Mouse (Mus musculus) ES-Bruce4 (cell line): ENCODE measurements at regions not wholly inside any gene's neighbourhood (a gene's known extent, or its start where the extent isn't known, plus 50 kb on each side); places are given as distances from the start of the nearest gene placed in this dataset.

Source experiments
- H3K27ac ChIP-seq: 2 replicates; pipeline ENCODE4 v1.5.1; 2012; ENCODE audit warnings: low read length, inconsistent platforms; ENCODE audit not compliant: insufficient read depth
- H3K27me3 ChIP-seq: 2 replicates; pipeline ENCODE4 v1.6.1; 2012; ENCODE audit warnings: mild to moderate bottlenecking, low read length, inconsistent platforms; ENCODE audit not compliant: control insufficient read depth, poor library complexity, insufficient read depth, severe bottlenecking
- H3K36me3 ChIP-seq: 2 replicates; pipeline ENCODE4 v1.6.1; 2012; ENCODE audit warnings: inconsistent platforms, mild to moderate bottlenecking, low read length, moderate library complexity; ENCODE audit not compliant: control insufficient read depth, poor library complexity, insufficient read depth, severe bottlenecking
- H3K4me1 ChIP-seq: one replicate; pipeline ENCODE4 v1.8.1; 2011; ENCODE audit warnings: low read length; ENCODE audit not compliant: control insufficient read depth, insufficient read depth
- H3K4me3 ChIP-seq: 2 replicates; pipeline ENCODE4 v1.5.1; 2011; ENCODE audit warnings: low read depth, mild to moderate bottlenecking, low read length
- H3K9ac ChIP-seq: 2 replicates; pipeline ENCODE4 v1.6.1; 2012; ENCODE audit warnings: low read depth, mild to moderate bottlenecking, inconsistent platforms; ENCODE audit not compliant: poor library complexity, severe bottlenecking
- H3K9me3 ChIP-seq: replicated peaks from 2 replicates; pipeline ENCODE4 v1.6.1; 2012; ENCODE audit warnings: mild to moderate bottlenecking, low read length, inconsistent platforms; ENCODE audit not compliant: control insufficient read depth, poor library complexity, insufficient read depth, severe bottlenecking
- CTCF ChIP-seq: IDR thresholded peaks from one replicate; pipeline ENCODE4 v1.8.1; 2011; ENCODE audit warnings: low read depth, low read length
- EP300 ChIP-seq: IDR thresholded peaks from 2 replicates; pipeline ENCODE4 v1.6.1; 2011; ENCODE audit warnings: low read depth, low read length; ENCODE audit not compliant: insufficient read depth
- POLR2A ChIP-seq: IDR thresholded peaks from one replicate; pipeline ENCODE4 v1.8.1; 2011; ENCODE audit warnings: low read length; ENCODE audit not compliant: insufficient read depth

DNA sequence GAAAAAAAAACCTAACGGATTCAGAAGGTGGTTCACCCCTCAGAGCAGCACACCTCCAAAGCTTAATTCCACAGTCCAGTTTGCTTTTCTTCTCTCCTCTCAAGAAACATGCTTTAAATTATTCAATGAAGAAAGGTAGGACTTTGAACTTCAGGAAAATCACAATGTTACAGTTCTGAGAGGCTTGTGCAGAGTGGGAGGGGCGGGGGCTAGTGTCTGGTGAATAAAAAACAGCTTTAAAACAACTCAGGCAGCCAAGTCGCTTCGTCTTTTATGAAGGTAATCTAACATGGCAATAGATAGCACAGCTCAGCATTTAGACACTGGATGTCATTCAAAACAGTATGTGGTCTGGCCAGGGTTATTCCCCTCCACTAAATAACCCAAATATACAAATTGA is 298.8 kb downstream of the Foxa2 start:
- H3K27me3 ChIP-seq = no peaks in the 10 kb centered on the region

DNA sequence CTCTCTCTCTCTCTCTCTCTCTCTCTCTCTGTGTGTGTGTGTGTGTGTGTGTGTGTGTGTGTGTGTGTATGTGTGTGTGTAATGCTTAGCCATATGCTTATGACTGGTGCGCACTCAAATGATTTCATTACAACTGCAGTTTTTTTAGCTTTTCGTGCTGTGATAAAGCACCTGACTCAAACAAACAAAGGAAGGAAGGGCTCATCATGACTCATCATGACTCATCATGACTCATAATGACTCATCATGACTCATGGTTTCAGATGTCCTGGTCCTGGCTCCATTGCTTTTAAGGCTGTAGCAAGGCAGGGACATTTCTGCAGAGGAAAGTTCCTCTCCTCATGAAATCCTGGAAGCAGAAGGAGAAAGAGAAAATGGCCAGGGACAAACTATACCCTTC is 302.9 kb downstream of the Foxa2 start:
- Histone ChIP-seq H3K9me3 (no peaks in the 10 kb centered on the region), H3K9ac (no peak overlapping the region), H3K4me1 (no peaks in the 10 kb centered on the region), H3K27ac (no peak overlapping the region), H3K27me3 (no peaks in the 10 kb centered on the region), H3K36me3 (no peaks in the 10 kb centered on the region), H3K4me3 (no peak overlapping the region)
- no peak for TF ChIP-seq CTCF
- no peak for TF ChIP-seq EP300
- no peak for TF ChIP-seq POLR2A

More for the DNA sequence above, 298.8 kb downstream of the Foxa2 start:
- no peaks in the 10 kb centered on the region for H3K36me3 ChIP-seq
- H3K4me3 ChIP-seq = no peak overlapping the region
- H3K9me3 ChIP-seq = no peaks in the 10 kb centered on the region
- no peak for TF ChIP-seq EP300
- TF ChIP-seq POLR2A = no peak
- TF ChIP-seq CTCF = no peak
- H3K4me1 ChIP-seq = no peaks in the 10 kb centered on the region
- H3K27ac ChIP-seq = no peak overlapping the region
- no peak overlapping the region for H3K9ac ChIP-seq

DNA sequence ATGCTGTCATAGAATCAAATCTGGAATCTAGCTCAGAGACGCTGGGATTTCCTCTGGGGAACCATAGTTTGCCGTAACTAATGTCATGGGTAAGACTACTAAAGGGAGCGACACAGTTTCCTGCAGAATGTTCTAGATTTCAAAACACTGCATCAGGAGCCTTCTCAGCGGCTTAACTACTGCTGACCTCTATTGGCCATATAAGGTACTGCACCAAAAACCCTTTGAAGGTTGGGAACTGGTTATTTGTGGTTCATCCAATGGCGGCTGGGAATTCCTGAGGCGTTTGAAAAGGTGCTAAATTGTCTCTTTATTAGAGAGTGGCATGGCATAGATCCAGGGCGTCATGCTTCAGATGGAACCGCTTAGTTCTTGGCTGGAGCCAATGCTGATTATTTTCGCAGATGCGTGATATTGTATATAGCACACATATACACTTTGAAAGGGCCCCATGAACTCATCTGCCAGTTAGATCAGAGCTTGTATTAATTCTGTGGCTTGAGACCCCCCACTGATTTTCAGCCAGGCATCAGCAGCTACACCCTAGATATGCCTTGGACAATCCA is 308.4 kb downstream of the Foxa2 start:
- no peaks in the 10 kb centered on the region for H3K36me3 ChIP-seq
- H3K4me3 ChIP-seq = no peak overlapping the region
- no peaks in the 10 kb centered on the region for H3K9me3 ChIP-seq
- H3K4me1 ChIP-seq = no peaks in the 10 kb centered on the region
- H3K9ac ChIP-seq = no peak overlapping the region
- no peak overlapping the region for H3K27ac ChIP-seq
- no peak for TF ChIP-seq POLR2A
- TF ChIP-seq CTCF = peak; percentile 6
- no peak for TF ChIP-seq EP300
- no peaks in the 10 kb centered on the region for H3K27me3 ChIP-seq

DNA sequence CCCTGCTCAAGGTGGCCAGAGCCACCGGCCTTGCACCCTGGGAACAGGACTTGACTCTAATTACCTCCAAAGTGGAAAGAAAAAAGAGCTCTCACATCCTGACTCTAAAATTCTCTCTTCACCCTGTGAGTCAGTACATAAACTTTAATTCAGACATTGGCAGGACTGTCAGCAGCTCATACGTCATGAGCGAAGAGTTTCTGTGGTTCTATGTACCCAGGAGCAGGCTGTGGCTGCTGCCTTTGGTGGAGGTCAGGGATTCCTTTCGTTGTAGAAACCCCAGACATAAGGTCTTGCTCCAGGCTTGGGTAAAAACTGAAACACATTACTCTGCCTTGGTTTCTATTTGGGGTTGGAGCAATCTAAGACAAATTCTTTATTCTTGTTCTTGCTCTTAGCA is 319.4 kb downstream of the Foxa2 start:
- no peaks in the 10 kb centered on the region for H3K9me3 ChIP-seq
- no peaks in the 10 kb centered on the region for H3K27me3 ChIP-seq
- TF ChIP-seq CTCF (no peak), POLR2A (no peak), EP300 (no peak)
- H3K4me3 ChIP-seq = no peak overlapping the region
- no peak overlapping the region for H3K9ac ChIP-seq
- H3K27ac ChIP-seq = no peak overlapping the region
- no peaks in the 10 kb centered on the region for H3K36me3 ChIP-seq
- H3K4me1 ChIP-seq = no peaks in the 10 kb centered on the region

DNA sequence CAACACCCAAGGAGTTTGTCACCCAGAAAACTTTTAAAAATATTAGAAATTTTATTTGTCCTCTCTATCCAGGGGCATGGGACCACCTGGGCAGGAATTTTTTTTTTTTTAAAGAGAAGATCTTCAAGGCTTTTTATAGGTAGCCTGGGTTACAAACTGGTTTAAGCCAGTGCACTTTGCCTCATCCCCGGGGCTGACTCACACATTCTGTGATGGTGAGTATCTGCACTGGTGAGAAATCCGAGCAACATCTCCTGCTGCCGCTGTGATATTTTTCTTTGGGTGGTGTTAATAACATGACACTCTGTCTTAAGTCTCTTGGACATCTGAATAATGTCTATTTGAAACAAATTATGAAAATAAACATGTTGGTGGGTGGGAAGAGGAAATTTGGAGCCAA is 327.8 kb downstream of the Foxa2 start:
- no peak overlapping the region for H3K27ac ChIP-seq
- H3K4me3 ChIP-seq = no peak overlapping the region
- no peaks in the 10 kb centered on the region for H3K36me3 ChIP-seq
- H3K4me1 ChIP-seq = no peaks in the 10 kb centered on the region
- no peak overlapping the region for H3K9ac ChIP-seq
- no peaks in the 10 kb centered on the region for H3K27me3 ChIP-seq
- no peaks in the 10 kb centered on the region for H3K9me3 ChIP-seq
- TF ChIP-seq CTCF (no peak), EP300 (no peak), POLR2A (no peak)

DNA sequence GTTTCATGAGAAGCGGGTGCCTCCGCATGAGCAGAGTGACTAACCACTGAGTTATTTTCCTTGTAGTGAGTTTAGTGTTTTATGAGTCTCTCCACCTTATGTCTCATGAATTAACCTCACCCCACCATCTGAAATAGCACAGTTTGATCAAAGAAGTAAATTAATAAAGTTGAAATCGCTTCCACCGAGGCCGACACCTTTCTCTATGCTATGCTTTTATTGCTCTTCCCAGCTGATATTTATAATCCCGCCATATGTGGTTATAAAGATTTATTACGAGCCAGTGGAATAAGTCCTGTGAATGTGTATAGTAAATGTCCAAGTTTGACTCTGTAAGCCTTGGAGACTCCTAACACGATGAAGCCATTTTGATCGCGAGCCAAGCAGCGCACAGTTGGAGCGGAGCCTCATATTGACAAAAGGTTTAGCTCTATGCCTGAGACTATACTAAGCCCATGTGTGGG is 329.3 kb downstream of the Foxa2 start:
- no peaks in the 10 kb centered on the region for H3K36me3 ChIP-seq
- no peak overlapping the region for H3K9ac ChIP-seq
- no peaks in the 10 kb centered on the region for H3K9me3 ChIP-seq
- TF ChIP-seq EP300 (no peak), CTCF (no peak), POLR2A (no peak)
- H3K4me3 ChIP-seq = no peak overlapping the region
- H3K27ac ChIP-seq = no peak overlapping the region
- H3K4me1 ChIP-seq = no peaks in the 10 kb centered on the region
- no peaks in the 10 kb centered on the region for H3K27me3 ChIP-seq
